Mouse (Mus musculus) C2C12 (cell line): ENCODE data around the gene Satb1.

Experiments used
- CTCF ChIP-seq: IDR thresholded peaks from one replicate; pipeline ENCODE4 v1.5.1; 2011; ENCODE audit not compliant: control insufficient read depth, insufficient read depth, insufficient read length
- MAX ChIP-seq: IDR thresholded peaks from one replicate; pipeline ENCODE4 v1.6.1; 2011; ENCODE audit warnings: mild to moderate bottlenecking, control low read depth
- MYOD1 ChIP-seq: IDR thresholded peaks from one replicate; pipeline ENCODE4 v1.6.1; 2011; ENCODE audit warnings: low read depth; ENCODE audit not compliant: control insufficient read depth, insufficient read length
- MYOG ChIP-seq: IDR thresholded peaks from one replicate; pipeline ENCODE4 v1.6.1; 2011; ENCODE audit not compliant: control insufficient read depth, insufficient read length; ENCODE audit errors: extremely low read depth

GRCm38 (mm10) chr17:51790387-51791060 lies 42.6 kb downstream of the Satb1 start:
- no peak for TF ChIP-seq CTCF
- TF ChIP-seq MYOG: no peak
- no peak for TF ChIP-seq MAX
- no peak for TF ChIP-seq MYOD1
